ENCODE assay signal across 8 mouse cellular contexts in the genomic region with DNA sequence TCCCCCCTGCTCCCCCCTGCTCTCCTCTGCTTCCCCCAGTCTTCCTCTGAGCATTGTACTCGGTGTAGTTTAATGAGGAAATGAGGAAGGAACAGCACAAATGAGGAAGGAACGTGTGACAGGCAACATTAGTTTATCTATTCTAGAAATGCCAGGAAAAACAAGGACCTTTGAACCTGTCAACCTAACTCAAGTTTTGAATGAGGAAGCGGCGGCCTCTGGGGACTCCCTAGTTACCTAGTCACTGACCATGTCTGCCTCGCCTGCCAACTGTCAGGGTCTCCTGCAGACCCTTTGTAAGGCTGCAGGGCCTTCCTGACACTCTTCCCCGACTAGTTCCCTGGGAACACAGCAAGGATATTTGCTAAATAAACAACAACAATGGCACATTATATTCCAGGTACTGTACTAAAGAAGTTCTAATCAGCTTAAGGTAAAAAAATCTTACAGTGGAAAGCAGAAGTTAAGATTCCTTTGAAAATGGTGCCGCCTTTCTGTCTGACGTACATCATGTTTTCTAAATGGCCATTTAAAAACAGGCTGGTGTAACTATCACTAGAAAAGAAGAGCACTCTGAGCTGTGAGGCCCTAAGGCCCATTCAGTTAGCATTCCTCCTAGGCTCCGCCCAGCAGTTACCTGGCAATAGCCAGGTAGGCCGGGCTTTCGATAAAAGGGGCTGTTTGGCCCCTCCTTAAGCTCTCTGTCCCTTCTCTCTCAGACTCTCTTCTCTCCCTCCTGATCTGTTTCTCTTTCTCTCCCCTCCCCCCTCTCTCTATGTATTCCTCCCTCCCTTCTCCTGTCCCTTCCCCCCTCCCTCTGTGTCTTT. TPM values are rescaled to one million over a fixed set of nuclear protein-coding genes. Genes with fewer than 3 reads are reported as not detected.
A peak's percentile ranks its signal among the peaks of the same experiment; 100 is the strongest.
DNase-seq lines count a peak whose midpoint lies in the region; ATAC-seq and TF ChIP-seq lines count a peak whose summit lies in the region.

No protein-coding gene starts in this region.

- H3K4me1 ChIP-seq in hindbrain, embryonic 12.5 days, result peaks cover 34% of the 10 kb centered on the region
- peaks cover 7% of the 10 kb centered on the region; the same call in 1 of the 2 replicates for H3K4me1 ChIP-seq in limb, embryonic 14.5 days (ENCODE audit: control insufficient read depth, insufficient read depth, low read length)

- 28% methylated on average over 11 of the region's 11 CpGs for WGBS in hindbrain, embryonic 12.5 days
- 33% methylated on average over 11 of the region's 11 CpGs for WGBS in limb, embryonic 14.5 days

- no peaks in the 10 kb centered on the region for H3K27me3 ChIP-seq in hindbrain, embryonic 12.5 days
- no peaks in the 10 kb centered on the region for H3K27me3 ChIP-seq in limb, embryonic 14.5 days (ENCODE audit: control insufficient read depth, insufficient read depth, low read length)

- peaks cover 14% of the 10 kb centered on the region for H3K36me3 ChIP-seq in hindbrain, embryonic 12.5 days
- H3K36me3 ChIP-seq in limb, embryonic 14.5 days (ENCODE audit: control insufficient read depth, insufficient read depth, low read length), result 0 out of 2 replicates have a peak, but pooled peaks cover 12% of the 10 kb centered on the region

- H3K4me2 ChIP-seq in hindbrain, embryonic 12.5 days (replicated peaks), result no peak overlapping the region
- no peak overlapping the region for H3K4me2 ChIP-seq in limb, embryonic 14.5 days (replicated peaks; ENCODE audit: low read depth, low read length, severe bottlenecking)

- peak overlapping the region; percentile 35; the same call in 1 of the 2 replicates for H3K27ac ChIP-seq in hindbrain, embryonic 12.5 days
- H3K27ac ChIP-seq in limb, embryonic 14.5 days (replicated peaks; ENCODE audit: low read depth, low read length), result no peak overlapping the region

- ATAC-seq in hindbrain, embryonic 12.5 days (ENCODE audit: low FRiP score), result no peak
- ATAC-seq in limb, embryonic 14.5 days (ENCODE audit: low FRiP score, low read depth), result peak; percentile 19; the same call in 1 of the 2 replicates
- ATAC-seq in frontal cortex, adult (ENCODE audit: low TSS enrichment), result no peak

- no peak overlapping the region for H3K4me3 ChIP-seq in hindbrain, embryonic 12.5 days
- no peak overlapping the region for H3K4me3 ChIP-seq in limb, embryonic 14.5 days (replicated peaks; ENCODE audit: low read length)

- no peak overlapping the region for H3K9ac ChIP-seq in hindbrain, embryonic 12.5 days
- H3K9ac ChIP-seq in limb, embryonic 14.5 days (ENCODE audit: low read depth, low read length, severe bottlenecking), result no peak overlapping the region

- no peak for TF ChIP-seq POLR2A in limb, embryonic 14.5 days (IDR thresholded peaks at IDR 0.05; ENCODE audit: borderline replicate concordance, extremely low read depth, insufficient read depth, insufficient read length)

- no peaks in the 10 kb centered on the region for H3K9me3 ChIP-seq in hindbrain, embryonic 12.5 days (replicated peaks)
- H3K9me3 ChIP-seq in limb, embryonic 14.5 days (ENCODE audit: control insufficient read depth, low read length), result no peaks in the 10 kb centered on the region

- intact Hi-C loops in left cerebral cortex, postnatal 4 days (cut with DNase I), result no loop called here
- intact Hi-C loops in left cerebral cortex, postnatal 14 days (cut with DNase I), result no loop called here

- peak; percentile 7 for DNase-seq in left cerebral cortex, postnatal 4 days
- DNase-seq in left cerebral cortex, postnatal 14 days (ENCODE audit: low spot score in 2 of 2), result no peak
- DNase-seq in limb, embryonic 14.5 days (ENCODE audit: low spot score), result no peak
- DNase-seq in spleen, postnatal 36 days (ENCODE audit: low spot score in 2 of 2), result peak; percentile 68 to 70
- DNase-seq in layer of hippocampus, postnatal 36 days, result no peak
- DNase-seq in right cerebral cortex, adult 2 months (ENCODE audit: low spot score in 2 of 2), result no peak

RNA-seq across cellular contexts. Expression of a gene that starts 39.0 kb away (rescaled TPM):
- total RNA-seq in left cerebral cortex, postnatal 4 days (2021), result 10 to 100 TPM; 36.3 to 37.4 TPM
- 10 to 100 TPM; 39.4 to 41.7 TPM for total RNA-seq in left cerebral cortex, postnatal 14 days (2021)
- polyA plus RNA-seq in hindbrain, embryonic 12.5 days (2016; fragmentation: Nextera tagmentation; extraction: Ambion mirVana), result 16.6 and 17.7 TPM in 2 replicates
- 9.1 and 9.8 TPM in 2 replicates for polyA plus RNA-seq in limb, embryonic 14.5 days (2012; rRNA removed)
- polyA plus RNA-seq in limb, embryonic 14.5 days (2014; fragmentation: Nextera tagmentation; extraction: Ambion mirVana), result 16.2 and 19.4 TPM in 2 replicates
- total RNA-seq in layer of hippocampus, postnatal 36 days (2021), result 10 to 100 TPM; 49.0 to 50.7 TPM

Comparison
In these comparisons a context has a peak if more than half of its experiments do, and no peak if none do; other contexts are left out.
1. DNase-seq: peak in left cerebral cortex, postnatal 4 days (single experiment) and spleen, postnatal 36 days (2 of 2); none in left cerebral cortex, postnatal 14 days (0 of 2), limb, embryonic 14.5 days (single experiment), layer of hippocampus, postnatal 36 days (0 of 2) and right cerebral cortex, adult 2 months (0 of 2).